In genomic region chr11:57595899-57596298, GRCm38 (mm10) we compare ENCODE assay signal across 16 mouse cellular contexts.
"Had no signal": no experiment of that assay in that cellular context is flagged by ENCODE, and none has a peak within 500 bp of the region (broad histone marks: within the 10 kb centered on the region; RNA-seq: fewer than 3 reads in every experiment).

No protein-coding gene starts in this region.

- H3K9ac ChIP-seq: kidney, embryonic 15.5 days; liver, embryonic 13.5 days had no signal

- H3K4me3 ChIP-seq: kidney, embryonic 15.5 days; left cerebral cortex, adult 2 months; liver, embryonic 13.5 days had no signal

- ATAC-seq: midbrain, embryonic 16.5 days had no signal

- H3K36me3 ChIP-seq: kidney, embryonic 15.5 days; liver, embryonic 13.5 days had no signal

- H3K9me3 ChIP-seq: kidney, embryonic 15.5 days; liver, embryonic 13.5 days had no signal

- H3K4me2 ChIP-seq: kidney, embryonic 15.5 days; liver, embryonic 13.5 days had no signal

- H3K27me3 ChIP-seq: kidney, embryonic 15.5 days had no signal

- H3K27ac ChIP-seq: kidney, embryonic 15.5 days; left cerebral cortex, adult 2 months; liver, embryonic 13.5 days; stomach, postnatal 0 days had no signal

- DNase-seq: kidney, adult 11 months; kidney, adult 8-10 months; kidney, postnatal 10 days; kidney, postnatal 36 days; layer of hippocampus, postnatal 36 days; liver, embryonic 13.5 days; lung, adult 2 months; lung, postnatal 14 days; lung, postnatal 4 days; thymus, adult 2 months; thymus, postnatal 14 days; thymus, postnatal 4 days had no signal
